Mouse (Mus musculus): ENCODE data around the gene Dennd2d.

DNA sequence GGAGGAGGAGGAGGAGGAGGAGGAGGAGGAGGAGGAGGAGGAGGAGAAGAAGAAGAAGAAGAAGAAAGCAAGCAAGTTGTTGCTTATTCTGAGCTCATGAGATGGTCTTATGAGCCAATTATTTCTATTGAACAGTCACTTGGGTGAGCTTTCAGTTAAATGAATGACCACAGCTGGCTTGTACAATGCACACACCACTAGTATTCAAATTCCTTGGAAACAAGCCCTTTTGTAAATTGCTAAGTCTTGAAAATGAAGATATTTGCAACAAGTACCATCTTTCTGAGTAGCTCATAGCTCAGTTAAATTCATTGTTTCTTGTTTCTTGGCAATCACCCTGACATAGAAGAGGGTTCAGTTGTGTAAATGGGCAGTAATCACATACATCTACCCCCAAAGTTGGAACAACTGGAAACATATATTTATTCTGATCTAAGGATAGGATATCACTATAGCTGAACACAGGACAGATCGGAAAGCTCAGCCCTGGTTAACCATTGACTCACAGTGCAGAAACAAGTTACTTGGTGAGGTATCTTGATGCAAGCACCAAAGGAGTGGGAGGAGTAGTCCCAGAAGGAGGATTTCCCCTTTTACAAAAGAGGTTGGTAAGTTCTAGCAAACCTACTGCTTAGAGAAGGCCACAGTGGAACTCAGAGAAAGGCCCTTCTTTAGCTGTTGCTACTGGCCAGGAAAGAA is 13.3 kb downstream of the Dennd2d start:
- TF ChIP-seq MEF2A (IDR thresholded peaks at IDR 0.05; ENCODE audit: extremely low read depth, insufficient replicate concordance, low read depth, low read length, poor library complexity, severe bottlenecking) (no peak), BHLHE40 (IDR thresholded peaks at IDR 0.05; ENCODE audit: borderline replicate concordance, low read depth, low read length) (no peak), CTCF (IDR thresholded peaks at IDR 0.05 in 2 of 3, conservative IDR thresholded peaks at IDR 0.05 in 1 of 3; ENCODE audit: control insufficient read depth in 1 of 3, insufficient read depth in 1 of 3, low read depth in 2 of 3, low read length in 3 of 3, poor library complexity in 1 of 3, severe bottlenecking in 1 of 3) (no peak), GATA1 (IDR thresholded peaks at IDR 0.05; ENCODE audit: low read depth, low read length) (no peak), USF1 (IDR thresholded peaks at IDR 0.05; ENCODE audit: low read depth, low read length) (no peak), ZNF384 (IDR thresholded peaks at IDR 0.05; ENCODE audit: low read depth, low read length) (no peak)
